Mouse (Mus musculus) hindbrain, embryonic 12.5 days (tissue): ENCODE results near the gene Lingo2. TPM values are rescaled to one million over a fixed set of nuclear protein-coding genes. Genes with fewer than 3 reads are reported as not detected.
"Not testable (repeated sequence)": the region's sequence is repeated elsewhere in the genome, so short reads cannot be mapped to it uniquely, and the experiment has no call there.

Experiments used
- ATAC-seq: fragments of 200-750 bp; cut with Nextera tagmentation; 2 replicates; pipeline ENCODE4 v1.8.0; 2017; ENCODE audit warnings: moderate TSS enrichment; ENCODE audit not compliant: low FRiP score
- H3K27ac ChIP-seq: fragments of 300-500 bp; sonication (generic); 2 replicates; pipeline ENCODE4 v1.5.1; 2016; ENCODE audit warnings: mild to moderate bottlenecking
- H3K27me3 ChIP-seq: fragments of 300-500 bp; sonication (generic); 2 replicates; pipeline ENCODE4 v1.6.1; 2016; ENCODE audit warnings: mild to moderate bottlenecking
- H3K36me3 ChIP-seq: fragments of 300-500 bp; sonication (generic); 2 replicates; pipeline ENCODE4 v1.6.1; 2016; ENCODE audit warnings: mild to moderate bottlenecking
- H3K4me1 ChIP-seq: fragments of 300-500 bp; sonication (generic); 2 replicates; pipeline ENCODE4 v1.6.1; 2016
- H3K4me2 ChIP-seq: fragments of 300-500 bp; sonication (generic); replicated peaks from 2 replicates; pipeline ENCODE4 v1.6.1; 2016; ENCODE audit warnings: mild to moderate bottlenecking
- H3K4me3 ChIP-seq: fragments of 300-500 bp; sonication (generic); 2 replicates; pipeline ENCODE4 v1.5.1; 2016; ENCODE audit warnings: mild to moderate bottlenecking
- H3K9ac ChIP-seq: fragments of 300-500 bp; sonication (generic); 2 replicates; pipeline ENCODE4 v1.6.1; 2016; ENCODE audit warnings: mild to moderate bottlenecking, moderate library complexity
- H3K9me3 ChIP-seq: fragments of 300-500 bp; sonication (generic); replicated peaks from 2 replicates; pipeline ENCODE4 v1.6.1; 2016; ENCODE audit warnings: mild to moderate bottlenecking
- WGBS: fragments of 180-500 bp; shearing (Covaris S2); methylation state at CpG from one replicate; pipeline ENCODE4 v1.1.7; 2016; 5-methylcytosine and 5-hydroxymethylcytosine counted together
- polyA plus RNA-seq: library from polyadenylated mRNA; unstranded; fragments of >200 nt; fragmentation: Nextera tagmentation; extraction: Ambion mirVana; gene quantifications from 2 replicates; pipeline ENCODE4 v1.2.1, GENCODE M21; 2016

Gene Lingo2
- polyA plus RNA-seq, 1 experiment from 2014 or later, result 12.4 TPM

GRCm38 (mm10) chr4:35761181-35761580, 1190.4 kb downstream of the Lingo2 start:
- Histone ChIP-seq H3K4me3 (no peak overlapping the region), H3K36me3 (no peaks in the 10 kb centered on the region), H3K4me1 (no peaks in the 10 kb centered on the region), H3K9me3 (no peaks in the 10 kb centered on the region), H3K27me3 (no peaks in the 10 kb centered on the region), H3K27ac (no peak overlapping the region), H3K4me2 (no peak overlapping the region), H3K9ac (no peak overlapping the region)
- WGBS, result 87% methylated on average over 5 of the region's 5 CpGs
- no peak for ATAC-seq

- H3K27me3 ChIP-seq, result no peaks in the 10 kb centered on the region
- no peak overlapping the region for H3K9ac ChIP-seq
- H3K4me1 ChIP-seq, result no peaks in the 10 kb centered on the region
- no peak for ATAC-seq
- H3K27ac ChIP-seq, result no peak overlapping the region
- no peaks in the 10 kb centered on the region for H3K36me3 ChIP-seq
- H3K9me3 ChIP-seq, result no peaks in the 10 kb centered on the region
- no peak overlapping the region for H3K4me2 ChIP-seq
- no peak overlapping the region for H3K4me3 ChIP-seq
- whole genome bisulfite sequencing, result 86% methylated on average over 6 of the region's 6 CpGs
Measured at GRCm38 (mm10) chr4:35752121-35752860, 1199.3 kb downstream of the Lingo2 start.

GRCm38 (mm10) chr4:35746693-35747092, 1204.9 kb downstream of the Lingo2 start:
- no peaks in the 10 kb centered on the region for H3K27me3 ChIP-seq
- H3K4me2 ChIP-seq, result no peak overlapping the region
- WGBS, result 79% methylated on average over 6 of the region's 6 CpGs
- no peak overlapping the region for H3K4me3 ChIP-seq
- no peak overlapping the region for H3K9ac ChIP-seq
- H3K4me1 ChIP-seq, result no peaks in the 10 kb centered on the region
- no peak overlapping the region for H3K27ac ChIP-seq
- H3K36me3 ChIP-seq, result no peaks in the 10 kb centered on the region
- no peak for ATAC-seq
- no peaks in the 10 kb centered on the region for H3K9me3 ChIP-seq

GRCm38 (mm10) chr4:35724774-35725173, 1226.8 kb downstream of the Lingo2 start:
- Histone ChIP-seq H3K9me3 (0 out of 2 replicates have a peak, but pooled peaks cover 5% of the 10 kb centered on the region), H3K9ac (no peak overlapping the region), H3K27me3 (no peaks in the 10 kb centered on the region), H3K27ac (no peak overlapping the region), H3K4me1 (no peaks in the 10 kb centered on the region), H3K4me2 (no peak overlapping the region), H3K36me3 (no peaks in the 10 kb centered on the region), H3K4me3 (no peak overlapping the region)
- 69% methylated on average over 1 of the region's 1 CpGs for whole genome bisulfite sequencing
- no peak for ATAC-seq

GRCm38 (mm10) chr4:35704126-35704525, 1247.4 kb downstream of the Lingo2 start:
- no peak overlapping the region for H3K9ac ChIP-seq
- ATAC-seq, result no peak
- H3K4me2 ChIP-seq, result no peak overlapping the region
- no peaks in the 10 kb centered on the region for H3K9me3 ChIP-seq
- H3K4me1 ChIP-seq, result no peaks in the 10 kb centered on the region
- no peaks in the 10 kb centered on the region for H3K27me3 ChIP-seq
- H3K4me3 ChIP-seq, result no peak overlapping the region
- no peaks in the 10 kb centered on the region for H3K36me3 ChIP-seq
- WGBS, result 24% methylated on average over 2 of the region's 2 CpGs
- H3K27ac ChIP-seq, result no peak overlapping the region

- H3K27me3 ChIP-seq, result no peaks in the 10 kb centered on the region
- H3K4me1 ChIP-seq, result no peaks in the 10 kb centered on the region
- no peak overlapping the region for H3K4me2 ChIP-seq
- H3K9me3 ChIP-seq, result no peaks in the 10 kb centered on the region
- ATAC-seq, result no peak
- H3K9ac ChIP-seq, result no peak overlapping the region
- no peak overlapping the region for H3K27ac ChIP-seq
- 60% methylated on average over 1 of the region's 1 CpGs for WGBS
- no peaks in the 10 kb centered on the region for H3K36me3 ChIP-seq
- no peak overlapping the region for H3K4me3 ChIP-seq
Measured at GRCm38 (mm10) chr4:35702661-35703060, 1248.9 kb downstream of the Lingo2 start.

- Histone ChIP-seq H3K36me3 (no peaks in the 10 kb centered on the region), H3K9ac (no peak overlapping the region), H3K4me3 (no peak overlapping the region)
Measured at GRCm38 (mm10) chr4:35695137-35695522, 1256.4 kb downstream of the Lingo2 start.

GRCm38 (mm10) chr4:35694360-35695136, 1257.0 kb downstream of the Lingo2 start:
- WGBS, result 92% methylated on average over 4 of the region's 4 CpGs
- no peak overlapping the region for H3K4me2 ChIP-seq
- no peaks in the 10 kb centered on the region for H3K9me3 ChIP-seq
- no peaks in the 10 kb centered on the region for H3K4me1 ChIP-seq
- ATAC-seq, result no peak
- no peaks in the 10 kb centered on the region for H3K36me3 ChIP-seq
- no peak overlapping the region for H3K27ac ChIP-seq
- no peaks in the 10 kb centered on the region for H3K27me3 ChIP-seq
- no peak overlapping the region for H3K4me3 ChIP-seq
- H3K9ac ChIP-seq, result no peak overlapping the region

More at GRCm38 (mm10) chr4:35695137-35695522, 1256.4 kb downstream of the Lingo2 start:
- no peak overlapping the region for H3K4me2 ChIP-seq
- H3K27me3 ChIP-seq, result no peaks in the 10 kb centered on the region
- H3K4me1 ChIP-seq, result no peaks in the 10 kb centered on the region
- no peak overlapping the region for H3K27ac ChIP-seq
- WGBS, result 80% methylated on average over 2 of the region's 2 CpGs
- no peak for ATAC-seq
- no peaks in the 10 kb centered on the region for H3K9me3 ChIP-seq

GRCm38 (mm10) chr4:35690521-35690920, 1261.0 kb downstream of the Lingo2 start:
- Histone ChIP-seq H3K36me3 (no peaks in the 10 kb centered on the region), H3K4me1 (no peaks in the 10 kb centered on the region), H3K27me3 (no peaks in the 10 kb centered on the region), H3K4me2 (no peak overlapping the region), H3K9ac (no peak overlapping the region), H3K4me3 (no peak overlapping the region), H3K9me3 (no peaks in the 10 kb centered on the region), H3K27ac (no peak overlapping the region)
- WGBS, result 77% methylated on average over 5 of the region's 5 CpGs
- no peak for ATAC-seq

- H3K9me3 ChIP-seq, H3K27ac ChIP-seq: not testable (repeated sequence)
- peak; percentile 89 for ATAC-seq
Measured at GRCm38 (mm10) chr4:35688498-35689240, 1262.9 kb downstream of the Lingo2 start.

More at GRCm38 (mm10) chr4:35688498-35689240, 1262.9 kb downstream of the Lingo2 start:
- not testable (repeated sequence) for H3K4me3 ChIP-seq, H3K4me2 ChIP-seq, H3K4me1 ChIP-seq, H3K27me3 ChIP-seq, H3K9ac ChIP-seq, H3K36me3 ChIP-seq
- 67% methylated on average over 5 of the region's 5 CpGs for whole genome bisulfite sequencing
